Mouse (Mus musculus) gastrocnemius, adult 18-20 months (tissue): ENCODE data around the gene Btnl1. TPM values are rescaled to one million over a fixed set of nuclear protein-coding genes. Genes with fewer than 3 reads are reported as not detected.

ENCODE experiments used
- DNase-seq: peaks from one replicate; pipeline ENCODE4 v3.0.0; 2021; ENCODE audit warnings: low spot score
- total RNA-seq, 2 experiments: library from RNA; stranded (reverse); gene quantifications; 2 replicates each; pipeline ENCODE4 v1.2.3; 2021

Gene Btnl1
- total RNA-seq, 2 experiments from 2014 or later, result not detected

- DNase-seq, result no peak
Measured at GRCm38 (mm10) chr17:34384699-34385098, 7.8 kb downstream of the Btnl1 start.

DNA sequence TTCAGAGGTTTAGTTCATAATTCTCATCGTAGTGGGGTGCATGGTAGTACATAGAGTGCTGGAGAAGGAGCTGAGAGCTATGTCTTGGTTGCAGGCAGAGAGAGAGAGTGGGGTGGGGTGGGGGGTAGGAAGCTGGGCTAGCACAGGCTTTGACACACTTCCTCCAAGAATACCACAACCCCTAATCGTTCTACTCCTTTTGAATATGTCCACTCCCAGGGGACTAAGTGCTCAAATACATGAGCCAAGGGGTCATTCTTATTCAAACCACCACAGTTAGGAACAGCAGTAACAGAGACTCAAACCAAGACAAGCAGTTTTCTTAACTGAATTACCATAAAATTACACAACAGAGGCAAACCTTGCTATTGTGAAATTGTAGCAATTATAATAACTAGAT, 9.7 kb downstream of the Btnl1 start:
- DNase-seq, result no peak

- no peak for DNase-seq
Measured at GRCm38 (mm10) chr17:34388513-34388912, 11.6 kb downstream of the Btnl1 start.

GRCm38 (mm10) chr17:34391507-34391906, 14.6 kb downstream of the Btnl1 start:
- no peak for DNase-seq

DNA sequence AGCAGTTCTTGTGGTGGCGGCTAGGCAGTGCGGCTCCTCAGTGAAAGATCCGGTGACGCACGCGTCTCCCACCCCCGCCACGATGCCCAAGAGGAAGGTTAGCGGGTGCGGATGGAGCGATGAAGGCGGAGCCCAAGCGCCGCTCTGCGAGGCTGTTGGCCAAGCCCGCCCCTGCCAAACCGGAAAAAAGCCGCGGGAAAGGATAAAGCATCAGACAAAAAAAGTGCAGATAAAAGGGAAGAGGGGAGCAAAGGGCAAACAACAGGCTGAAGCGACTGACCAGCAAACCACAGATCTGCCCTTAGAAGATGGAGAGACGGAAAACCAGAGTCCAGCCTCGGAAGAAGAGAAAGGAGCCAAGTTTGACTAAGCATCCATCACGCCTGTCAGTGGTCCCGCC, 15.4 kb downstream of the Btnl1 start:
- DNase-seq, result peak; percentile 11

GRCm38 (mm10) chr17:34397357-34397756, 20.4 kb downstream of the Btnl1 start:
- DNase-seq, result no peak

DNA sequence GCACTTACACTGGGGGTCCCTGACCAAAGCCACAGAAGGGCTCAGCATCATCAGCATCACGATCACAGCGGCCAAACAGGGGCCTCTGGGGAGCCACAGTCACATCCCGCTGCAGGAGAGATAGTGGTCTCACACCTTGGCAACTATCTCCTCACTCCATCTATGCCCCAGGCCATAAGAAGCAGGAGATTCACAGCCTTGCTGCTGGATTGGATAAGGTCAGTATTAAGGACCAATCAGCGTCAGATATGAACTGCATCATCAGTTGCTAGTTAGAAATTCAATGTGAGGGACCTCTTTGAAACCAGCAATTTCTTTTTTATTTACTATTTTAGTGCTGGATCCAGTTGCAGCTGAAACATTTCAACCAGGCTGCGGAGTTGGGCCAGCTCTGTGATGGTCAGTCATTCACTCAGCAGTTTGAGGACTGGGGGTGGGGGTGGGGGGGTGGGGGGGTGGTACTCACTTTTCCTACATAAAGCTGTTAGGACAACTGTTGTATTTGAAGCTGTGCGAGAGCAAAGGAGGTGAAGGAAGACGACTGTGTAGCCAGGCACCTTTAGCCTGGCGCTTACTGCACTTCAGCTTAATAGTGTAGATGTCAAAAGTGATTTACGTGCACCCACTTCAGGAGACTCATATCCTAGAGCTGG, 21.3 kb downstream of the Btnl1 start:
- peak; percentile 78 for DNase-seq

DNA sequence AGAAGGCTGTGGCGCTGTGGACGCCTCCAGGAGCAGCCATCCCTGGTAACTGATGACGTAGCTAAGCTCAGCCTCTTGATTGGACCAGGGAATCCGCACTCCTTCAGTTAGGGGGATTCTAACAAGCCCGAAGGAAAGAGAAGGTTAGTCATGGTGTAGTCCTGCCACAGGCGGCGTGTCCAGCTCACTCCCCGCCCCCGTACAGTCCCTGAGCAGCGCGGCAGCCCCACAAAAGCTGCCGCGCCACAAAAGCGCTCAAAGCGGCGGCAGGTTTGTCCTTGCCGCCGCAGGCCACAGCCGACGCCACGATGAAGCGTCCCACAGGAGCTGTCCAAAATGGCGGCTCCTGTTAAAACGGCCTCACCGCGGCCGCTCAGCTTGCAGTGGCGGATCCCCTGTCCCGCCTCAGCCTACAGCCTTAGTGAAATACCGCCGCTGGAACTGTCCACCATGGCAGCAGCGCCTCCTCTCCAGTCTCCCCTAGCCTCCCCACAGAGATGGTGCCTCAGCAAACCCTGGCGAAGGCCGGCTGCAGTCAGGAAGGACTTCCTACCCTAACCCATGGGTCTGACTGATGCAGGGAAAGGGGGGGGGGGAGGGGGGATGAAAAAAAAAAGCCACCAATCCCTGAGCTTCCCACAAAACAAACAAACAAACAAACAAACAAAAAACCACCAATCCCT, 21.9 kb downstream of the Btnl1 start, which contains the start of gene BC051142:
Gene BC051142 (plus strand): TSS at position 110 of the 683 bp plus-strand sequence.
- peak; percentile 76 for DNase-seq

DNA sequence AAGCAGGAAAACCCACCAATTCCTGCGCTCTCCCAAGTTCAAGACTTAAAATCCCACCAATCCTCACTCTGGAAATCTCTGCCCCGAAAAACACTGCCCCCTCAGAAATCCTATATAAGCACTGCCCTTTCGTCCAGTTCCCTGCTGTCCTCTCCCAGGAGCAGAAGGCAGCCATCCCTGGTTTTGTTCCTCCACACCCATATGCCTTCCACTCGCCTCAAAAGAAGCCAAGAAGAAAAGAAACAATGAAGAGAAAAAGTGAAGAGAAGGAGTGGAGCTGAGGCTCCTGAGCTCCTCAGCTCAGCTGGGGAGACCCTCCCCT, 22.4 kb downstream of the Btnl1 start:
- no peak for DNase-seq

GRCm38 (mm10) chr17:34411117-34411516, 34.2 kb downstream of the Btnl1 start:
- DNase-seq, result peak; percentile 57

DNA sequence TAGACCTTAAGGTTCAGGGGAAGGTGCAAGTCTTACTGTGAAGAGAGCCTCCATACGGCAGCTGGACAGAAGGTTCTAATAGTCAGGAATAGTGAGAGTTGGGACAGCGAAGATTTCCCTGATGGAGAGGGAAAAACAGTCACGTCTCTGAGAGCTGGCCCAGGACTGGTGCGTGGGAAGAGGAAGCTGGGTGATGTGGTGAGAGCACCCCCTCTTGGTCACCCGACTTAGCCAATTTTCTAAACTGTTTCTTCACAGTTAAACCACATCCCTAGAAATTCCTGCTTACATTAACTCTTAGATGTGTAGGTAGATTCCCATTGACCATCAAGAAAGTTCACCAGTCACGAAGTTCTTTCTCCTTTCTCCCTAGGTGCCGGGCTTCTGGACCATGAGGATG, 43.1 kb downstream of the Btnl1 start:
- DNase-seq, result no peak

DNA sequence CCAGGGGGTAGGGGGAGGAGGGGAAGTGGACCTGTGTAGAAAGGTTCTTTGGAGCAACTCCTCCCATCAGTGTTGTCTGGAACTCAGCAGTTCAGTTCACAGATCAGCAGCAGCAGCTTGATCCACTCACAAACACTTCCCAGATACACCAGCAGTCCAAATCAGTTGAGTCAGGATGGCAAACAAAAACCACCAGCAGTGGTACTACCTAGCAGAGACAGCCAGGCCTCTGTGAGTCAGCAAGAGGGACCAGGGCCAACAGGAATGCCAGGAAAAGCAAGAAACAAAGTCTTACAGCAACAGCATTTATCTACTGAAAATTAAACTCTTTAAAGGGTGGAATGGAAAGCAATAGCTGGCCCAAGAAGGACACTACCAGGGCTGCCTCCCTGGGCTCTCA, 50.7 kb downstream of the Btnl1 start:
- DNase-seq, result no peak

Other genes with a start within 250 kb of the Btnl1 start
- gene H2-DMb2, start 233.8 kb upstream of the Btnl1 start, total RNA-seq, result under 1 TPM; 0.17 to 0.53 TPM
- gene H2-DMb1, start 224.1 kb upstream of the Btnl1 start, total RNA-seq, result under 1 TPM; 0.16 to 0.78 TPM
- gene Tap1, start 189.6 kb upstream of the Btnl1 start, total RNA-seq, result 1 to 10 TPM in 1 of 2 experiments, under 1 TPM in 1; 0.98 to 3.6 TPM
- gene Psmb9, start 189.4 kb upstream of the Btnl1 start, total RNA-seq, result 1 to 10 TPM in 1 of 2 experiments, under 1 TPM in 1; 0.73 to 3.8 TPM
- 1 to 10 TPM; 3.2 to 6.7 TPM for gene Psmb8, start 179.4 kb upstream of the Btnl1 start, total RNA-seq
- 1 to 10 TPM; 4.1 to 6.6 TPM for gene Tap2, start 173.6 kb upstream of the Btnl1 start, total RNA-seq
- gene H2-Ob, start 138.2 kb upstream of the Btnl1 start, total RNA-seq, result under 1 TPM; 0.14 to 0.33 TPM
- gene H2-Ab1, start 119.4 kb upstream of the Btnl1 start, total RNA-seq, result 1 to 10 TPM; 3.0 to 4.8 TPM
- gene H2-Aa, start 89.3 kb upstream of the Btnl1 start, total RNA-seq, result 1 to 10 TPM; 3.7 to 5.9 TPM
- 1 to 10 TPM; 3.9 to 5.6 TPM for gene H2-Eb1, start 71.3 kb upstream of the Btnl1 start, total RNA-seq
- gene H2-Eb2, start 51.5 kb upstream of the Btnl1 start, total RNA-seq, result not detected
- gene Btnl2, start 22.3 kb upstream of the Btnl1 start, total RNA-seq, result under 1 TPM; 0.14 to 0.33 TPM
- not detected for gene BC051142, start 21.7 kb downstream of the Btnl1 start, total RNA-seq
- gene Btnl4, start 100.2 kb downstream of the Btnl1 start, total RNA-seq, result not detected
- not detected for gene Btnl6, start 140.2 kb downstream of the Btnl1 start, total RNA-seq
- 1 to 10 TPM; 8.0 to 8.9 TPM for gene Notch4, start 187.1 kb downstream of the Btnl1 start, total RNA-seq
- 1 to 10 TPM; 1.2 to 1.5 TPM for gene Gpsm3, start 212.7 kb downstream of the Btnl1 start, total RNA-seq
- 10 to 100 TPM; 12.0 to 12.2 TPM for gene Pbx2, start 214.1 kb downstream of the Btnl1 start, total RNA-seq
- gene Ager, start 220.7 kb downstream of the Btnl1 start, total RNA-seq, result not detected
- 10 to 100 TPM; 22.0 to 22.1 TPM for gene Rnf5, start 226.6 kb downstream of the Btnl1 start, total RNA-seq
- gene Agpat1, start 227.1 kb downstream of the Btnl1 start, total RNA-seq, result 10 to 100 TPM; 81.6 to 87.7 TPM
- gene Egfl8, start 238.8 kb downstream of the Btnl1 start, total RNA-seq, result 1 to 10 TPM; 1.6 to 3.3 TPM